Mouse (Mus musculus) hindbrain, embryonic 12.5 days (tissue): ENCODE measurements around the gene Ankrd12. TPM values are rescaled to one million over a fixed set of nuclear protein-coding genes. Genes with fewer than 3 reads are reported as not detected.
"Not testable (repeated sequence)": the region's sequence is repeated elsewhere in the genome, so short reads cannot be mapped to it uniquely, and the experiment has no call there.

ENCODE experiments used
- ATAC-seq: fragments of 200-750 bp; cut with Nextera tagmentation; 2 replicates; pipeline ENCODE4 v1.8.0; 2017; ENCODE audit warnings: moderate TSS enrichment; ENCODE audit not compliant: low FRiP score
- H3K27ac ChIP-seq: fragments of 300-500 bp; sonication (generic); 2 replicates; pipeline ENCODE4 v1.5.1; 2016; ENCODE audit warnings: mild to moderate bottlenecking
- H3K27me3 ChIP-seq: fragments of 300-500 bp; sonication (generic); 2 replicates; pipeline ENCODE4 v1.6.1; 2016; ENCODE audit warnings: mild to moderate bottlenecking
- H3K36me3 ChIP-seq: fragments of 300-500 bp; sonication (generic); 2 replicates; pipeline ENCODE4 v1.6.1; 2016; ENCODE audit warnings: mild to moderate bottlenecking
- H3K4me1 ChIP-seq: fragments of 300-500 bp; sonication (generic); 2 replicates; pipeline ENCODE4 v1.6.1; 2016
- H3K4me2 ChIP-seq: fragments of 300-500 bp; sonication (generic); replicated peaks from 2 replicates; pipeline ENCODE4 v1.6.1; 2016; ENCODE audit warnings: mild to moderate bottlenecking
- H3K4me3 ChIP-seq: fragments of 300-500 bp; sonication (generic); 2 replicates; pipeline ENCODE4 v1.5.1; 2016; ENCODE audit warnings: mild to moderate bottlenecking
- H3K9ac ChIP-seq: fragments of 300-500 bp; sonication (generic); 2 replicates; pipeline ENCODE4 v1.6.1; 2016; ENCODE audit warnings: mild to moderate bottlenecking, moderate library complexity
- H3K9me3 ChIP-seq: fragments of 300-500 bp; sonication (generic); replicated peaks from 2 replicates; pipeline ENCODE4 v1.6.1; 2016; ENCODE audit warnings: mild to moderate bottlenecking
- WGBS: fragments of 180-500 bp; shearing (Covaris S2); methylation state at CpG from one replicate; pipeline ENCODE4 v1.1.7; 2016; 5-methylcytosine and 5-hydroxymethylcytosine counted together
- polyA plus RNA-seq: library from polyadenylated mRNA; unstranded; fragments of >200 nt; fragmentation: Nextera tagmentation; extraction: Ambion mirVana; gene quantifications from 2 replicates; pipeline ENCODE4 v1.2.1, GENCODE M21; 2016

Ankrd12 gene
- polyA plus RNA-seq, 1 experiment from 2014 or later: 70.7 TPM

GRCm38 (mm10) chr17:66076174-66076927 lies 538 bp downstream of the Ankrd12 start:
- under 1% methylated on average over 75 of the region's 95 CpGs for WGBS
- Histone ChIP-seq H3K36me3 (peaks cover 15% of the 10 kb centered on the region), H3K27ac (peak overlapping the region; percentile 95), H3K9me3 (no peaks in the 10 kb centered on the region), H3K4me3 (peak overlapping the region; percentile 88), H3K27me3 (0 out of 2 replicates have a peak, but pooled peaks cover 3% of the 10 kb centered on the region), H3K4me1 (peaks cover 17% of the 10 kb centered on the region; the same call in 1 of the 2 replicates), H3K4me2 (peak overlapping the region; percentile 85), H3K9ac (peak overlapping the region; percentile 81)
- peak; percentile 87 for ATAC-seq

GRCm38 (mm10) chr17:66075827-66076173 lies 1.1 kb downstream of the Ankrd12 start:
- Histone ChIP-seq H3K36me3 (peaks cover 11% of the 10 kb centered on the region), H3K9me3 (no peaks in the 10 kb centered on the region), H3K4me2 (peak overlapping the region; percentile 85), H3K4me1 (peaks cover 17% of the 10 kb centered on the region; the same call in 1 of the 2 replicates), H3K4me3 (peak overlapping the region; percentile 88), H3K27me3 (0 out of 2 replicates have a peak, but pooled peaks cover 3% of the 10 kb centered on the region), H3K27ac (peak overlapping the region; percentile 95), H3K9ac (peak overlapping the region; percentile 81)
- 8% methylated on average over 12 of the region's 12 CpGs for WGBS
- no peak for ATAC-seq

DNA sequence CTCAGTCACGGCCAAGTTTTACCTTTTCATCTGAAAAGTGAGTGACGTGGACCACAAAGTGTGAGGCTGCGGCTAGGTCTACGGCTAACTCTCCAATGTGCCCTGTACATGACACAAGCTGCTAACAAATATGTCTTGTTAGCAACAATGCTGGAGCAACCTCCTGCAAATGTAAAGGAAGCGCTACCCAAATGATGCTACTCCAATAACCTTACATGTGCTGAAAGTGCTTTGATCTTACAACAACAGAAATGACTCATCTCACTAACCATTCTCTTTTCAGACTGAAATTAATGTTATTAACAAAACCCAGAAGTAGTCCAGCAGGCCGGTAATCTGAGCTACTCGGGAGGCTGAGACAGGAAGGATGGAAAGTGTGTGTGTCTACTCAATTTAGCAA lies 2.9 kb downstream of the Ankrd12 start:
- Histone ChIP-seq H3K4me2 (no peak overlapping the region), H3K9me3 (no peaks in the 10 kb centered on the region), H3K36me3 (no peaks in the 10 kb centered on the region), H3K4me3 (no peak overlapping the region), H3K4me1 (peaks cover 17% of the 10 kb centered on the region; the same call in 1 of the 2 replicates), H3K27ac (no peak overlapping the region), H3K27me3 (0 out of 2 replicates have a peak, but pooled peaks cover 3% of the 10 kb centered on the region), H3K9ac (no peak overlapping the region)
- 87% methylated on average over 7 of the region's 7 CpGs for WGBS
- no peak for ATAC-seq

- ATAC-seq, H3K27ac ChIP-seq, H3K9ac ChIP-seq, H3K4me1 ChIP-seq, H3K4me3 ChIP-seq, H3K27me3 ChIP-seq, H3K36me3 ChIP-seq, H3K9me3 ChIP-seq, H3K4me2 ChIP-seq: not testable (repeated sequence)
- WGBS: 97% methylated on average over 2 of the region's 2 CpGs
These were observed 7.9 kb downstream of the Ankrd12 start for GRCm38 (mm10) chr17:66069036-66069435.

DNA sequence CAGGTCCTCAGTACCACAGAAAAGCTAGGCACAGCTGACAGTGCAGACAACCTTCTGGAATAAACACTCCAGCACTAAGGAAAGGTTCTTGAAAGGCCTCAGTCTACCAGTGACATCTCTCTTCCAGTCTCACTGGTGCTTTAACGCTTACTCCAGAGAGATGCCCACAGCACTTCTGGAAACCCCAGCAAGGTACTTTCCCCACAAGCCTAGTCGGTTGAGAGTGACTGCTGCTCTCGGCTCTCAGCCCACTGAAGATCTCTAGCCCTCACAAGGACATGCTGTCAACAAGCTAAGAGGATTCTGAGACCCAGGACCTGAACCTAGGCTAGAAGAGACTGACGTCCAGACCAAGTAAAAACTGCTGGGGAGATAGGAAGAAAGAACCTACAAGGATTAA lies 11.8 kb downstream of the Ankrd12 start:
- WGBS: 88% methylated on average over 4 of the region's 4 CpGs
- Histone ChIP-seq H3K9ac (no peak overlapping the region), H3K9me3 (no peaks in the 10 kb centered on the region), H3K27ac (no peak overlapping the region), H3K36me3 (no peaks in the 10 kb centered on the region), H3K4me2 (no peak overlapping the region), H3K4me1 (no peaks in the 10 kb centered on the region), H3K4me3 (no peak overlapping the region), H3K27me3 (no peaks in the 10 kb centered on the region)
- ATAC-seq: no peak

- H3K27ac ChIP-seq: no peak overlapping the region
- H3K9me3 ChIP-seq: no peaks in the 10 kb centered on the region
- WGBS: 61% methylated on average over 8 of the region's 8 CpGs
- no peak overlapping the region for H3K4me2 ChIP-seq
- no peaks in the 10 kb centered on the region for H3K4me1 ChIP-seq
- ATAC-seq: no peak
- H3K36me3 ChIP-seq: no peaks in the 10 kb centered on the region
- no peaks in the 10 kb centered on the region for H3K27me3 ChIP-seq
- no peak overlapping the region for H3K9ac ChIP-seq
- H3K4me3 ChIP-seq: no peak overlapping the region
These were observed 15.5 kb downstream of the Ankrd12 start for GRCm38 (mm10) chr17:66061241-66061938.

DNA sequence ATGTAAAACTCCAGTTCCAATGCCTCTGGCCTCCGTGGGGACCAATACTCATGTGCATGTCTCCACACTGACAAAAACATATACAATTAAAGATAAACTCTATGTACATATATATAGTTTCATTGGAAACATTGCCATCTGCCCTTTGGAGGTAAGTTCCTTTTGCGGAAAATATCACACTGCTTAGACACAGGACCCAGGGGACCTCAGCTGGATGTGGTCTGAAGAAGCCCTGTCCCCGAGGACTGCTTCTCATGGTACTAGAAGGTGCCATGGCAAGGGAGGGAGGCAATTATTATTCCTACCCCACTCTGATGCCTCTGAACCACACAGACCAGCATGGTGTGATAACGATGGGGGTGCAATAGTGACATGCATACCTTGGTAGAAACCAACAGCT lies 18.7 kb downstream of the Ankrd12 start:
- Histone ChIP-seq H3K4me1 (no peaks in the 10 kb centered on the region), H3K36me3 (no peaks in the 10 kb centered on the region), H3K27me3 (no peaks in the 10 kb centered on the region), H3K27ac (no peak overlapping the region), H3K4me3 (no peak overlapping the region), H3K9me3 (no peaks in the 10 kb centered on the region), H3K9ac (no peak overlapping the region), H3K4me2 (no peak overlapping the region)
- no peak for ATAC-seq
- 94% methylated on average over 4 of the region's 4 CpGs for WGBS

GRCm38 (mm10) chr17:66057145-66057544 lies 19.7 kb downstream of the Ankrd12 start:
- 84% methylated on average over 2 of the region's 2 CpGs for WGBS
- ATAC-seq: no peak

GRCm38 (mm10) chr17:66053349-66053748 lies 23.5 kb downstream of the Ankrd12 start:
- H3K9ac ChIP-seq: no peak overlapping the region
- H3K9me3 ChIP-seq: no peaks in the 10 kb centered on the region
- H3K27me3 ChIP-seq: no peaks in the 10 kb centered on the region
- no peak overlapping the region for H3K4me3 ChIP-seq
- ATAC-seq: no peak
- H3K4me2 ChIP-seq: no peak overlapping the region
- no peaks in the 10 kb centered on the region for H3K4me1 ChIP-seq
- H3K36me3 ChIP-seq: peaks cover 7% of the 10 kb centered on the region; the same call in 1 of the 2 replicates
- WGBS: 76% methylated on average over 4 of the region's 4 CpGs
- no peak overlapping the region for H3K27ac ChIP-seq

More at GRCm38 (mm10) chr17:66057145-66057544, 19.7 kb downstream of the Ankrd12 start:
- H3K4me3 ChIP-seq: no peak overlapping the region
- H3K9me3 ChIP-seq: no peaks in the 10 kb centered on the region
- H3K4me1 ChIP-seq: no peaks in the 10 kb centered on the region
- no peak overlapping the region for H3K27ac ChIP-seq
- H3K9ac ChIP-seq: no peak overlapping the region
- H3K27me3 ChIP-seq: no peaks in the 10 kb centered on the region
- no peak overlapping the region for H3K4me2 ChIP-seq
- no peaks in the 10 kb centered on the region for H3K36me3 ChIP-seq

DNA sequence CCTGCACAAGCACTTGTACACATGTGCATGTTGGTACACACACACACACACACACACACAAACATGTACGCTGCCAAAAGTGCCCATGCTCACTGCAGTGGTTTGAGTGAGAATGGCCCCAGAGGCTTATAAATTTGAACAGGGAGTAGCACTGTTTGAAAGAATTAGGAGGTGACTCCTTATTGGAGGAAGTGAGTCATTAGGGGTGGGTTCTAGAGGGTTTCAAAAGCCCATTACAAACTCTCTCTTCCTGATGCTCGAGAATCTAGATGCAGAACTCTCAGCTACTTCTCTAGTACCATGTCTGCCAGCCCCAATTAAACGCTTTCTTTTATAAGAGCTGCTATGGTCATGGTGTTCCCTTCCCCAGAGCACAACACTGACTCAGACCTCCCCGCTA lies 28.1 kb downstream of the Ankrd12 start:
- Histone ChIP-seq H3K9ac (no peak overlapping the region), H3K27me3 (no peaks in the 10 kb centered on the region), H3K9me3 (no peaks in the 10 kb centered on the region), H3K4me1 (no peaks in the 10 kb centered on the region), H3K36me3 (peaks cover 24% of the 10 kb centered on the region), H3K4me3 (no peak overlapping the region), H3K4me2 (no peak overlapping the region), H3K27ac (no peak overlapping the region)
- 83% methylated on average over 4 of the region's 4 CpGs for WGBS
- ATAC-seq: no peak

DNA sequence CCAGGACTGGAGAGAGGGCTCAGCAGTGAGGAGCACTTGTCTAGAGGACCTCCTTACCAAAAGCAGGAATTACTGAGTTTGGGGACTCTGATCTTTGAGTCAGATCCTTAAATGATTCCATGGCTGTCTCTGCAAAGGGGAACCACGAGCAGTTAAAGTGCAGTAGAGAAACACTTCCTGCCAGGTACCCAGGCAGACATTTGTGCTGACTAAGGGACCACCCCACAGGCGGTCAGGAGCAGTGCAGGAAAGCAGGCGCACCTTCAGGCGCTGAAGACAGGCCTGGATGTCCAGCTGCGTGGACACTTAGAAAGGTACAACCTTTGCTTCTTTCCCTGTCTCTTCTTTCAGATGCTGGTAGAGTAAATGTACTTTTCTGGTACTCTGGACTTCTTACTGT lies 28.7 kb downstream of the Ankrd12 start:
- Histone ChIP-seq H3K9me3 (no peaks in the 10 kb centered on the region), H3K27ac (no peak overlapping the region), H3K36me3 (peaks cover 24% of the 10 kb centered on the region), H3K4me3 (no peak overlapping the region), H3K9ac (no peak overlapping the region), H3K4me1 (no peaks in the 10 kb centered on the region), H3K27me3 (no peaks in the 10 kb centered on the region), H3K4me2 (no peak overlapping the region)
- 77% methylated on average over 5 of the region's 5 CpGs for WGBS
- no peak for ATAC-seq

DNA sequence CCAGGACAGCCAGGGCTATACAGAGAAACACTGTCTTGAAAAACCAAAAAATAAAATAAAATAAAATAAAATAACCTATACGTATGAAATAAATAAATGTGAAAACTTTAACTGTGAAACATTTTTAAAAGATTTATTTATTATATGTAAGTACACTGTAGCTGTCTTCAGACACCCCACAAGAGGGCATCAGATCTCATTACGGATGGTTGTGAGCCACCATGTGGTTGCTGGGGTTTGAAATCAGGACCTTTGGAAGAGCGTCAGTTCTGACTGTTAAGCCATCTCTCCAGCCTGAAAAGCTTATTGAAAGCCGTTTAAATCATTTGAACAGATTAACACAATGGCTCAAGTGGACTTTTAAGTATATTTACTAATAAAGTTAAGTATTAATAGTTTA lies 33.2 kb downstream of the Ankrd12 start:
- 91% methylated on average over 4 of the region's 4 CpGs for WGBS
- not testable (repeated sequence) for ATAC-seq

More for the DNA sequence above, 33.2 kb downstream of the Ankrd12 start:
- not testable (repeated sequence) for H3K4me2 ChIP-seq, H3K9me3 ChIP-seq, H3K27ac ChIP-seq, H3K4me3 ChIP-seq, H3K27me3 ChIP-seq, H3K4me1 ChIP-seq, H3K9ac ChIP-seq
- peaks cover 21% of the 10 kb centered on the region for H3K36me3 ChIP-seq
